Mouse (Mus musculus): ENCODE results near the gene Klhl34.

Gene Klhl34

DNA sequence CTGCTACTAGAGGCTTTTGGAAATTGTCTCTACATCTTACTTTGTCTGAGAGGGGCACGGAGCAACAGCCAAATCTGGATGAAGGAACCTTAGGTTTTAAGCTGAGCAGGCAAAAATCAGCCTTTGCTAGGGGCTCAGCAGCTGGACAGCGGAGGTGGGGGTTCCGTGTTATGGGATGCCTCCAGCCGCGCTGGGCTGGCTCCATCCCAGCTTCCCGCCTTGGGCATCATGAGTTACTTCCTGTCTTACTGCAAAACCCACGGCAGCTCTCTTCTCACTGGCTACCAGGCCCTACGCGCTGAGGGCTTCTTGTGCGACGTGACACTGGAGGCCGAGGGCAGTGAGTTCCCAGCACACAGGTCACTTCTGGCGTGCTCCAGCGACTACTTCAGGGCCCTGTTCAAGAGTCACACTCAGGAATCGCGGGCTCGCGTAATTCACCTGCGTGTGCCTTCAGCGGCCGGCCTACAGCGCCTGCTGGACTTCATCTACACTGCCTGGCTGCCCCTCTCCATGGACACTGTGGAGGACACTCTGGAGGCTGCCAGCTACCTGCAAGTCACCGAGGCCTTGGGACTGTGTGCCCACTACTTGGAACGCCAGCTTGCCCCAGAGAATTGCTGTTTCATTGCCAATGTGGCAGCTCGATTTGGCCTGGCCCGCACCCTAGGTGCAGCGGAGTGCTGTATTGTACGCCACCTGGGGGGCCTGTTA, at the start of gene Klhl34:
Gene Klhl34 (plus strand): TSS at position 229 of the 714 bp plus-strand sequence.
- in situ Hi-C loops (cut with MboI, MseI), result no loop called here

- in situ Hi-C loops (cut with MboI, MseI), result no loop called here
Measured at GRCm38 (mm10) chrX:157801669-157802068, 16.6 kb upstream of the Klhl34 start.

DNA sequence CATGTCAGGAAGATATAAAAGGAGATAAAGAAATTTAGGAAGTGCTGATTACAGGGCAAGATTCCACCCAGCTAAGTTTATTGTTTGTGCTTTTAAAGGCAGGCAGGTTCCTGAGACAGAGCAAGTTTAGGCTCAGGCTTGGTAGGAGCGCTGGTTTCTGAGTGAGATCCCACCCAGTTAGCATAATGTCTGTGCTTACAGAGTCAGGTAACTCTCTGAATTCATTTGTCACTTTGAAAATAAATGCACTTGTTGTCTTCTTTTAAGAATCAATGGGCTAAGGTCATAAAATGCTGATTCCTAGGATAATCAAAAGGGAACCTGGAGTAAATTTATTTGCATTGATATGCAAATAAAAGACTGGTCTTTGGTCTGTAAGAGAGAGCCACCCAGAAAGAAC, 8.5 kb upstream of the Klhl34 start:
- in situ Hi-C loops (cut with MboI, MseI), result no loop called here

- in situ Hi-C loops (cut with MboI, MseI), result no loop called here
Measured at GRCm38 (mm10) chrX:157817571-157818206, 546 bp upstream of the Klhl34 start.

DNA sequence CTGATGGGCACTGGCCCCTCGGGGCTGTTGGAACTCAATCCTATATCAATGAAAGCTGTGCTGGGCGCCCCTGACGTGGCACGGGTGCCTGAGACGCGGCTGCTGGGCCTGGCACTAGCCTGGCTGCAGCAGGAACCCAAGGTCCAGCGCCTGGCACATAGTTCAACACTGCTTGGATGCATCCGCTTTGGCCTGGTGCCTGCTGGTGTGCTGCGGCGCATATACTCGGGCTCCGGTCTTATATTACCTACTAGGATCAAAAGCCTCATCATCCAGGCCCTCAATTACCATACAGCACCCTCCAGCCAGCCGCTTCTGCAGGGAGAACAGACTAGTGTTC, 656 bp downstream of the Klhl34 start:
- in situ Hi-C loops (cut with MboI, MseI), result no loop called here

GRCm38 (mm10) chrX:157829983-157830382, 11.7 kb downstream of the Klhl34 start:
- in situ Hi-C loops (cut with MboI, MseI), result no loop called here

Data from T-helper 17 cell (primary cell).